Mouse (Mus musculus): ENCODE data around the gene Fam98a.

Gene Fam98a

DNA sequence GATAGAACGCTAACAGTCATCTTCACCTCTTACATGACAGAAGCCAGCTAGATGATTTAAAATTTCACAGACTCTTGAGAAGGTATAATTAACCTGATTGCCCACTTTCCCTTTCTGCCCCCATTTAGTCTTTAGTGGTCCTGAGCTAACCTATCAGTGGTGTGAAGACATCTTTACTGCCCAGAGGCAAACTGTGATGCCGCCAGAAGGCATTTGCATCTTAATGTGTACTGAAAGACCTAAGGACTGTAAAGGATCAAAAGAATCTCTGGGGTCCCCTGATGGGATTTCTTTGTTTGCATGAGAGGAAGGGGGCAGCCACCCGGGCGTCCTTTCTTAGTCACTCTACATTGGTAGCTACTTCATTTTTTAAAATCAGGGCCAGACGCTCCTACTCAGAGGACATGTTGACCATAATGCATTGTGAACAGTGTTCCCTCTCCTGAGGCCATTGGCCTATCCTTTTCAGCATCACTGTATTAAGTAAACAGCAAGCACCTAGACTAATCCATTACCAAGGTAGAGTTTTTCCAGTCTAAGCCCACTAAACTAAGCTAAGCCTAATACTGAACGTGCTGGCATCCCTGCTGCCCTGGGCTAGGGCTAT is 30.4 kb downstream of the Fam98a start:
- no peak for DNase-seq

DNA sequence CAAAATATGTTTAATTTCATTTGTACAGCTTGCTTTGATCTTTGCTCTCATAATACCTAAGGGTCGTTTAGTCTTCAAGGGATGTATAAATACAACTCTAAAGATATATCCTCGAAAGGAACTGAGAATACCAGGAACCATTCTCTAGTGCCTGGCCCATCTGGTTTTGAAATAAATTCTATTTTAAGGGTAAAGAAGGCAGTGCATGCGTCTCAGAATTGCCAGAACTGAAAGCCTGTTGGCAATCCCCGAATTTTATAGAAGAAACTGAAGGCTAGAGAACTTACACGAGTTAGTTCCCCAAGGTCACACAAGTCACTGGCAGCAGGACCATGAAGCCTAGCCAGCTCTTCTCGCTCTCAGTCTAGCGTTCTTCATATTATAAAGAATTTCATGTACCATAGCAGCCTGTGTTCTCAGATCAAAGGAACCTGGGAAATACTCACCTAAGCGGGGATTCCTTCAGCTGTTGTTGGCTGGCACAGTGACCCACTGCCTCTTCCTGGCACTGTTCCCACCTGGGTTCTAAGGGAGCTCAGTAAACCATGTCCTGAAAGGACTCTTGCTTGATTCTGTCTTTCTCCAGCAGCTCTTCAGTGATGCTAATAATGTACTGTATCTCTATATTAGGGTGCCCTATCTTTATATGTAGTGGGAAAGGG is 32.4 kb downstream of the Fam98a start:
- no peak for DNase-seq

DNA sequence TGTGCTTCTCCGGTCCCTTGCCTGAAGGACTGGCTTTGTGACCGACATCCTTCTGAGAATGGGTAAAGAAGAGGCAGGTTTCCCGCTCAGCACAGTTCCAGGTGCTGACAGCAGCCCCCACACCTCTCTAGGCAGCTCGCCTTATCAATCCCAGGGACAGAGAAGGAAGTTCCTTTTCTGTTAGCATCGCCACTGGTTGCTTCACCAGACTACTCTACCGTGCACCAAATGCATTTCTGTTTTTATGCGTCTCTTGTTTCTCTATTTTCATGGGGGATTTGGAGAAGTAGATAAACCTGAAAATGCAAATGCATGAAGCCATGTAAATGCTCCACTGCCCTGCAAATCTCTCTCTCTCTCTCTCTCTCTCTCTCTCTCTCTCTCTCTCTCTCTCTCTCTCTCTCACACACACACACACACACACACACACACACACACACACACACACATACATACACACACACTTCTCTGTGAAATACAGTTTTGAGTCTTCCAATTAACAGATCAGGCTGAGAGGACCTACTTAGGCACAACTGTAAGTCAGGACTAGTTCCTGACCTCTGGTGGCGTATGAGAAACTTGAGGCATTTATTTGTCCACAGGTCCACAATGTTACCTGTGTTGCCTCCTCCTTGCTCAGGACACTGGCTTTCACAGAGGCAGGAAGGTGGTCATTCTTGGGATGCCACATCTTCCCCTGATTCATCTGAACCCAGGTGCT is 33.4 kb downstream of the Fam98a start:
- DNase-seq, result no peak

DNA sequence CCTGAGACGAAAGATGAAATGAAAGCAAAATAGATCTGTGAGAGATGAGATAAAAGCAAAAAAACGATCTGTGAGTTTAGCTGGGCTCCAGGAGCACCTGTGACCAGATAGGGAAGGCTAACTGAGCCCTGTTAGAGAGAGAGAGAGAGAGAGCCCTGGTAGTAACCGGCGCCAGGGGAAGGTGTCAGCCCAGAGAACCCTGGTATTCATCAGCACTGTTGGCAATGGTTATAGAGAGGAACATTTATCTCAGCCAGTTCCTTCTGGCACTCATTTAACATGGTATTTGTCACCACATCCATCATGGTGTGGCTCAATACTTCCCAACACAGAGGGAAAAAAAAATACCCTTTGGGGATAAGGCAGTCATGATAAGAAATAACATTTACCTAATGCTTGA is 35.2 kb downstream of the Fam98a start:
- DNase-seq, result no peak

DNA sequence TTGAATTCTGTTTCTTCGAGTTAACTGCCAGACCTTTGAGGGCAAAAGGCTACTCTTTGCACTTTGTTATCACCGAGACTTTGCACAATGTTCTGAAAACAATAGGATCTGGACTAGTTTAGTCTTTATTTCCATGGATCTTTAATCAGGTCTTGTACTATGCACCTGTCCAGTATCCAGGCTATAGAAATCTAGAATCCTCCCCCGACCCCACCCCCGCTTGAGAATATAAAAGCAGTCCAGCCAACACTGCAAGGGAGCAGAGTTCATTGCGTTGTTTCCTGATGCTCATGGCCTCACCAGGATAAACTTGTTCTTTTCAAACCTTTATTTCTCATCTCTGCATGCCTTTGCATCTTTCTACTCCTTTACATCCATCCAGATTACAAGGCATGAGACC is 42.5 kb downstream of the Fam98a start:
- no peak for DNase-seq

DNA sequence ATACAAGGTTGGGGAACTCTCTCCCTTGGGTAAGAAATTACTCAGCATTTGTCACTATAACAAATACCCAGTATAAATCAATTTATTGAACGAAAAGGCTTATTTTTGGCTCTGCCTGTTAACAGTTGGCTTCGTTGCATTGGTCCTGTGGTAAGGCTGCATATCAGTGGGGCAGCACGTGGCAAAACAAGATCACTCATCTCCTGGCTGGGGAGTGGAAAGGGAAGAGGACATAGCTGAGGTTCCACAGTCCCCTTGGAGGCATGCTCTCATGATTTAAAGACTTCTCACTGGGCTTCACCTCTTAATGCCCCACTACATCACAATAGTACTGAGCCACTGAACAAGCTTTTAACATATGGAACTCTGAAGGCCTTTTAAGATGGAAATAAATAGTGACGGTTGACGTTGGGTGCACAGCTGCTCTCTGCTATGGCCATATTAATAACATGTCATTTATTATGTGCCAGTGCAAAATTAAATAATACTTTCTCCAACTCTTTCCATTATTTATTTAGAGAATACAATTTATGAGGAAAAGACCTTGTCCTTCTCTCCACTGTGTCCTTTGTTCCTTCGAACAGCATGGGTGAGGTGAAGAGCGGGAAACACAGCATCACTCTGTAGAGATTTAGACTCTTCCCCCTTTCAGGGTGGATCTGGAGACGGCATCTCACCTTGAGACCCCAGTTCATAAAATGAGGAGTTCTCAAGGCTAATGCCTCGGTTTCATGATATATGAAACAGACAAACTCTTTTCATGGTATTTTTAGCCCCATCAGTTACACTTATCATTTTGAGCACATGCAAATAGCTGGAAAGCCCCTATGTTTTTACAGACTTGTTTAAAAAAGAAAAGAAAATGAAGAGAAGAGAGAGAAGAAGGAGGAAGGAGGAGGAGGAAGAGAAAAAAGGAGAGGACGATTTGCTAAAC is 44.8 kb downstream of the Fam98a start:
- DNase-seq, result no peak

DNA sequence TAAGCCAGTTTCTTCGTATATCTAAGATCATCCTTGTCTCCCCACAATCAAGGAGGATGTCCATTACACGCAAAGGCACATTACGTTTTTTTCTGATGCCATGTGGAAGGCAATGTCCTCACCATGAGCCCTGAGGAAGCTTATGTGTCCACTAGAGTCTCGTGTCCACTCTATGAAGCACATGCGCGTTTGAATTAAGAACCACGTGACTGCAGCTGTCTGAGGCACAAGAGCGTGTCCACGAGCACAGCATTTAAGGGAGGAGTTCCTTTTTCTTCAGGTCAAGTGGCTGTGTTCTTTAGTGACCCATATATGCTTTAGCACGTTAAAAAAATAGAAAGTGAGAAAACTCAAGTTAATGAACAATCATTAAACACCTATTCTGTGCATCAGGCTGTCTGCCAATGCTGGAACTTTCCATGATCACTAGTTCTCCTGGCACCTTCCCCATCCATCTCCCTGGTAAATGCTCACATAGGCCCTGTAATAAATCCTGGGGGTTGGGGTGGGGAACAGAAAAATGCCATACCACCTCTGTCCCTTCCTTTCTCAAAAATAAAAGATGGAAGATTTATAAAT is 45.6 kb downstream of the Fam98a start:
- DNase-seq, result no peak

DNA sequence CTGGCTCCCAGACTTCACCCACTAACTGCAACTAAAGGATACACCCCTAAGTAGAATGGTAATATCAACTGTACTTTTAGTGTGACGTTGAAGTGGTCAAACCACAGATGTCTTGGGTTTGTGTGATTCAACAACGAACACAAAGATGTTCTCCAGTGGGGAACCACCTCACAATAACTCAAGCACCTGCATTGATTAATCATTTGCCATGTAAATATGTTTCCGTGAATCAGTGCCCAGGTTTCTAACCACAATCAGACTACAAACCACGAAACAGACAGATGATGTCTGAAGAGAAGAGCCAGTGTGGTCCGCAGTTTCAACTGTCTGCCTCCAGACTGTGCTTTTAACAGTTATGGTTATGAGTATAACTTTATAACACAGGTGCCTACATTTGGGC is 46.7 kb downstream of the Fam98a start:
- no peak for DNase-seq

DNA sequence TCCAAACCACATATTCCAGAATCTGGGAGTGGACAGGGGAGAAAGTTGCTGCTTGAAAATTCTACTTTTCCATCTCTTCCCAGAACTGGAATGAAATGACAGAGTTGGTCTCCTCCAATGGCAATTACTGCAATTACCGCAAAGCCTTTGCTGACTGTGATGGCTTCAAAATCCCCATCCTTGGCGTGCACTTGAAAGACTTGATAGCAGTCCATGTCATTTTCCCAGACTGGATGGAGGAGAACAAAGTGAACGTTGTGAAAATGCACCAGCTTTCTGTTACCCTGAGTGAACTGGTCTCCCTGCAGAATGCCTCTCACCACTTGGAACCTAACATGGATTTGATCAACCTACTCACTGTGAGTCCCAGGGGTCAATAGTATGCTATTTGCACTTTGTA is 48.7 kb downstream of the Fam98a start:
- DNase-seq, result no peak

DNA sequence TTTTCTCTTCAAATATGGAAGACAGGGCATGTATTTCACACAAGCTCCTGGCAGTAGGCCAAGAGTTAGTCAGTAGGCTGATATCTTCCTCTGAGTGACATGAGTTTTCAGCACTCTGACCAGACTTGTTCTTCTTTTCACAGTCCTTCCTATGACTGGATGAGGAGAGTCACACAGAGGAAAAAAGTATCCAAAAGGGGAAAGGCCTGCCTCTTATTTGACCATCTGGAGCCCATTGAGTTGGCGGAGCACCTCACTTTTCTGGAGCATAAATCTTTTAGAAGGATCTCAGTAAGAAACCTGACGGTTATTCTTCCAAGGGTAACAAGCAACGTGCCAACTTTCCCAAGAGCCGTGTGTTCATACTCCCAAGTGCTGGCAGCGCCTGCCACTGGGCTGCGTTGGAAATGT is 53.5 kb downstream of the Fam98a start:
- no peak for DNase-seq

DNA sequence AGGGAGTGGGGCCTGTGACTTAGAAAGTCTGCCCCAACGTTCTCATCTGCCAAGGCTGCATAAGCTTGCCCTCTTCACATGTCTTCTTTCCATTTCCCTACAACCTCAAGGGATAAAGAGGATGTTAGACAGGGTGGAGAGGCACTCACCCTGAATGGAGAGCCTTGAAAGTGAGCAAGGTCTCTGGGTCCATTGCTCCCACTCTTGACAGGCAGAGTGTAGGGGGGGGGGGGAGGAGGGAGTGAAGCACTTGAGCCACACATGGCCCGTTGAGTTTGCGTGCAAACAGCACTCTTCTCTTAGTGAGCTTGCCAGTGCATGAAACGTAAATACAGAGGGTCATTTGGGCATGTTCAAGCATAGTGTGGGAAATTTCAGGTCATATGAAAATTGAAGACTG is 56.5 kb downstream of the Fam98a start:
- DNase-seq, result no peak

Measured in cerebellum, adult 18-20 months (tissue).